Mouse (Mus musculus) right cerebral cortex, adult 2 months (tissue): ENCODE results near the gene Igsf11.
A peak's percentile ranks its signal among the peaks of the same experiment; 100 is the strongest.

ENCODE experiments used
- DNase-seq, 2 experiments: peaks; one replicate each; pipeline ENCODE4 v3.0.0; 2021 to 2022; ENCODE audit warnings: low spot score in 2 of 2

Igsf11 gene

DNA sequence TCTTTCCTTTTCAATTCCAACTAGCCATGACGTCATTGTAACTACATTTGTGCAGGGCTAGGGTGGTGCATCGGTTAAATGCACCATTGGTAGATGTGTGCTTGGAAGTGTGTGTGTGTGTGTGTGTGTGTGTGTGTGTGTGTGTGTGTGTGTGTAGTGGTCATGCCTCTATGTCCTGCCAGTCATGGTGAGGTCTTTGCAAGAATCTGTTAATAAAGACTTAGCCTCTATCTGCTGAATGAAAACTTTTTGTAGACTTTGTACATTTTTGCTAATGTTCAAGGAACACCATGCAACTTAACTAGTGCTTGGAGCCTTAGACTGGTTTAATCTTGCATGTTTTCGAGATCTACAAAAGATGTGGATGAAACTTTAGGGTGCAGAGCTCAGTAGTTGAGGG lies 48.3 kb downstream of the Igsf11 start:
- no peak for DNase-seq

DNA sequence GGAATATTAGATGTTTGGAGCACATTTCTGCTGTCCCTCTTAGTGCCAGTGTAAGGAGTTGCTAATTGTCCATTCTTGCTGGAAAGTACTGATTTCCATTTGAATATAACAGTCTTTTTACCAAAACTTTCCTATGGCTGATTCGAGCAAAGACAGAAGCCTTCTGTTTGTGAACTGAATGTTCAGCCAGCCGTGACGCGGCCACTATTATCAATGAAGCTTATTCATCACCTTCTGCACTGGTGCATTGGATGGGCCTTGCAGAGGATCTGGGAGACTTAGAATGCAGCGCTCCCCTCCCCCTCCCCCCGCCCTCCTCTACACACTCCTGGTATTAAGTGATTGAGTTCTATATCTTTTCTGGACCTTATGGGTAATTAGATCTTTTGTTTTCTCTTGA lies 48.8 kb downstream of the Igsf11 start:
- peak; percentile 39 to 74 for DNase-seq

DNA sequence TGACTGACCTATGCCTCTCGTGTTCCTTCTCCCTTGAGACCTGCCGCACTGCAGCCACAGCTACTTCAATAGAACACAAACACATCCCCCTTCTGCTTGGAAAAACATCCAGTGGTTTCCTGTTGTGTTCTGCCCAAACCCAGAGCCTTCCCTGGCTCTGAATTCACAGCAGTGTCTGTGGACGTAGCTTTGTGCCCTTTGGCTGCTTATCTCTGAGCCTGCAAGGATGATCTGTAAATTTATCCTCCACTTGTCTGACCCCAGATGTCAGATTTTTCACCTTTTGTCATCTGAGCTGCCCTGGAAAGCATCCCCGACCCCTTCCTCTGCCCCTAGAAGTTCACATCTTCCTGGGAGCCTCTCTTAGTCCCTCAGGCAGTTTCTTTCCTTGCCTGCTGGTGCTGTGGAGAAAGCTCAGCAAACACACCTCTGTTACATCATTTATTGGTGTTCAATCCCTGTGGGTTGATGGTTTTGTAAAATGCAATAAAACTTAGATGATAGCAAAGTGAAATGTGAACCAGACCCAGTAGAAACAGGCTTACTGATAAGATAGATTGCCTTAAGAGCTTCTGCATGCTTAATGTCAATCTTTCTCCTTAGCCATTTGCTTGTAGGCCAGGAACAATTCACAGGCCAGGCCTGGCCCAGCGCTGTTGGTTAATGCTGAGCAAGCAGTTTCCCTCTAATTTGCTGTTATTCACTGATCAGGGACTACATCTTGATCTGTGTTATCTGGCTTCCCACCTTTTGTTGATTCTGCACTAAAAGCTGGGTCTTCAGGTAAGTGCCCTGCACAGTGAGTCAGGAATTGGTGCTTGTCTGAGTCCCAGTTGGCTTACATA lies 51.5 kb downstream of the Igsf11 start:
- no peak for DNase-seq

DNA sequence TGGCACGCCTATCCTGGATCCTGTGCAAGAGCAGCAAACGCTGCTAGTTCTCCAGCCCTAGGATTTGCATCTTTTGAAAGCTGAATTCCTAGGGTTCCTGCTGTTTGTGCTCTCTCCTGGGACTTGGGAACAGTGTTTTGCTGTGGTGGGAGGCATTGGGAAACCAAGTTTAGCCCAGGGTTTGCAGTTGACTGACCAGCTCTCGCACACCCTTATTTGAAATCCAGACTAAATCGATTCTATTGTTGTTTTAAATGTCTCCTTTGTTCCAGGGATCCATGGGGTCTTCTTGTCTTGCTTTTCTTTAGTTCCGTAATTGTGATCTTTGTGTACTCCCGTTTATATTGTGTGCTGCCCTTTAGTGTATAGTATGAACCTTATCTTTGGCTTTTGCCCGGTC lies 52.6 kb downstream of the Igsf11 start:
- DNase-seq: no peak

DNA sequence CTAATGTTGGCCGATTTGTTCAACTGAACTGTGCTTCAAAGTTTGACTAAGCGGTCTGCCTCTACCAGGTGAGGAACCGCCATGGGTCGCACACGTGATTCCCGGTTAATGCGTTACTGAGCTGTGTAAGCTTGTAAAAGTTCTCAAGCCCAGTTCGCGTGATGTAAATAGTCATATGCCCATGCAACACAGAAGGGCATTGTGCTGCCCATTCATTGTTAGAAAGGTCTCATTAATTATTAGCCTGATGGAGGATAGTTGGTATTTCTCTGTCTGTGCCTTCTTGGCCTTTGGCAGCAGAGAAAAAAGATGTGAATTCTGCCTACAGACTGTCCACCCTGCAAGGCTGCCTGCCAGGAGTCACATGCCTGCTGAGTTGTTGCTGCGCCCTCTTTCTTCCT lies 53.1 kb downstream of the Igsf11 start:
- no peak for DNase-seq

DNA sequence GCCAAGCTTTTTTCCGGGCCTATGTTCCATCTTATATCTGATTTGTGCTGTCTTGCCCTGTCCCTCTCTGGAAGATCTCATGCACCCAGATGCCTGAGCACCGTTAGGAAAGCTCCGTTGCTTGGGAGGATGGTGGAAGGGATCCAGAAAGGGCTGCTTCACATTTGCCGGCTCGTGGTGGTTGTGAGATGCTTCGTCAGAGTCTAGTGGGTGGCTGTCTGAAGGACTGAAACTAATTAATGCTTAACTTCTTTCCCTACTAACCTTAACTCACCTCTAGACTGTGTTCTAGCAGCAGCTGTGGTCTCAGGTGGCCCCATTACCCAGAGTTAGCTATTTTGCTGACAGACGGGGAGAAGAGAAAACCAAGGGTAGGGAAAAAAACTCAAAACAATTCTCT lies 54.0 kb downstream of the Igsf11 start:
- peak; percentile 73 to 78 for DNase-seq

DNA sequence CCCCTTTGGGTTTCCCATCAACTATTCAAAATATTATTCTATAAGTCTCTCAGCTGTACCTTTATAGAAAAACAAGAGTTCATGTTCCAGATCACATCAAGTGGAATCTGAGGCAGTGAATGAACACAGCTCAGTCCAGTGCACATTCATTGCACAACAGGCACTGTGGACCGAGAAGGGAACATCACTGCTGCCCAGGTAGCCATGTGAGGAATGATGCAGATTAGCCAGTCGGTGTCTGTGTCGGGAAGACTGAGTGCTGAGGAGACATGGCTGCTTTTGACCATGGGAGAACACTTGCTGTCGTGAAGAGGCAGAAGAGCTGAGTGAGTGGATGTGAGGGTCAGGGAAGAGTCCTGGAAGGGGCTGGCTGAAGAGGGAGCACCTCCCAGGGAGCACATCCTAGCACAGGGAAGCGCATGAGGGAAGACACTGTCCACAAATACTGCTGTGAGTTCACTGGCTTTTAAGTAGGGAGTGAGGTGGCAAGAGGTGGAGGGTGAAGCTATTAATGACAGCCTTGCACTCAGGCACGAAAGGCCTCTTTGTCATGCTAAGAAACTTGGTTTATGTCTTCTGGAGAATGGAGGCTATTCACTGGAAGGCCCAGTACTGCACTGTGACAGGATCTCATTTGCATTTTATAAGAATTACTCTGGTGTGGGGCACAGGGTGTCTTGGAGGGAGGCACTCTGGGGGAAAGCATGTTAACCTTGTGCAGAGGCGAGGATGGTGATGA lies 54.8 kb downstream of the Igsf11 start:
- no peak for DNase-seq

DNA sequence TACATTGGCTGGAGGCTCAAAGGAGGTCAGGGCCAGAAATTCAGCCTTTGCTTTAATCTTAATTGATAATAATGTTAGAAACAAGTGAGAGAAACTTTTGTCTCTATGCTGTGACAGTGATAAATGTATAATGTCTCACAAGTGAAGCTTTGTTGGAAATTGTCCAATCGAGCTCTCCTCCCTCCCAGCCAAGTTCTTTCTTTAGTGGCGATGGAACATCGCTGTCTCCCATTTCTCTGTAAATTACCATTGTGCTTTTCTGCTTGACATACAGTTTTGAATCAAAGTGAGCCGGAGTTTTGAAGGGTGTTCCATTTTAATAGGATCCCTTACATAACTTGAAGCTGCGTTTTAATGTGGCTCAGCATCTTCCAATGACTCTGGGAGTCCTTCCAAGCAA lies 56.0 kb downstream of the Igsf11 start:
- DNase-seq: no peak

DNA sequence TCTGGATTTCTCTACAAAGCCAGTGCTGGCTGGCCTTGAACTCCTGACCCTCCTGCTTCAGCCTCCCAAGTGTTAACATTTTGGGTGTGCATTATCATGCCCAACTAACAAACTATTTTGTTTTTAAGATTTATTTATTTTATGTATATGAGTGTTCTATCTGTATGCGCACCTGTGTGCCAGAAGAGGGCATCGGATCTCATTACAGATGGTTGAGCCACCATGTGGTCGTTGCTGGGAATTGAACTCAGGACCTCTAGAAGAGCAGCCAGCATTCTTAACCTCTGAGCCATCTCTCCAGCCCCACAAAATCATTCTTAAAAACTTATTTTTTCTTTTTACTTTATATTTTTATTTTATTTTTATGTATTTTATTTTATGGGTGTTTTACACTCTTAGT lies 60.4 kb downstream of the Igsf11 start:
- no peak for DNase-seq

DNA sequence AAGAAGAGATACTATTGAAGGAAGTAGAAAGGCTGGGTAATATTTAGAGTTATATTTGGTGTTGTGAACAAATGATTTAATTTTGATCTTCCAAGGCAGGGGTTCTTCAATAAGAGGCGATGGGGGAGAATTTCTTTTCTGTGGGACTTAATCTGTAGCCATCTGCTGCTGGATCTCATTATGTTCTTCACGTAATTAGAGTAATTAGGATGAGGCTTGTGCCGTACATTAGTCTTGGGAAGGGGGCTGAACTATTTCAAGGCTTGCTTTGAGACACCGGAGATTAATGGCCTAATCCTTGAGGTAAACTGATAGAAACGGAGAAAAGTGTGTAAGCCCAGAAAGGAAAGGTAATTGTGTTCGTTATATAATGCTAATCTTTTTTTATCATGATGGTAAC lies 61.4 kb downstream of the Igsf11 start:
- no peak for DNase-seq

DNA sequence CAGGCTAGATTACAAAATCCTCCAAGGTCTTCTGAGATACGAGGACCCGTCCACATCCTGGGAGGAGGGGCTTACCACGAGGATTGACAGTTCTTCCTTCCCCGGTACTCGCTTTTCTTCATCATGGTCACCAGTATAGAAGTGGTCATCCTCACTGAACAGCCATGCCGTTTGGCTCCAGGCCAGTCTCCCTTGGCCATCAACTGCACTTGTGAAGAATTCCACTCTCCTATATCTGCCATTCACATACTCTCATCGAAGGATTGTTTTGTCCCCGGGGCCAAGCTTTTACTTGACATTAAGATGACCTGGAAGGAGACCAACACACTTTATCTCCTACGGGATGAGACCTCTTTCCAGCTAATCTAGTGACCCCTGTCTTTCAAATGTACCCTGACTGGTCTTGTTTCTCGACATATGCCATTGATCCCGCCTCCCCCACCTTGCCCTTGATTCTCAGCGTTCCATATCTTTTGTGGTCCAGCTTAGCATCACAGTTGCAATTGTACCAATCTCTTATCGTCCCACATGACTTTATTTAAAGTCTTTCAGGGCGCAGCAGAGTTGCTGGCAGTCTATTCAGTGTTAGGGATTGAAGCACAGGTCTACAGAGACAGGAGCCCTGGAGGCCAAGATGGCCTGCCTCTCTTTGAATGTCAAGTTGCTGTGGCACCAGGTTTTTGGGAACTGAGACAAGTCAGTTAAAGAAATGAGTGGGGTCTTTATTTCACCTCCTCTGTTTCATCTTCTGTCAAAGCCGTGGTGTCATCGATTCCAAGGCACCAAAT lies 62.2 kb downstream of the Igsf11 start:
- DNase-seq: no peak

DNA sequence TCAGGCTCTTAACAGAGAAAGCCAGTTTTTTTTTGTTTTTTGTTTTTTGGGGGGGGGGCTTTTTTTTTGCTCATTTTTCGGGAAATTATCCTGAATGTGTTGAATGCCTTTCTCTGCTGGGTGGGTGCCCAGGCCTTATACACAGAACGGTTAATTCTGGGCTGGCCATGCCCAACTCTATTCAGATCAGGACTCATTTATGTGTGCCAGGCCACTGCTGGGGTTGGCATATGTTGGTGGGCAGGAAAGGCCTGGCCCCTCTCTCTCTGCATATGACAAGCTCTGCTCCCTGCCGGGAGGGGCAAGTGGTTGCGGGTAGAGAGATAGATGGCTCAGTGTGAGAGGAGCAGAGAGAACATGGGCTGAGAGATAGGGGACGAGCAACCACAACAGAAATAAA lies 62.8 kb downstream of the Igsf11 start:
- no peak for DNase-seq

DNA sequence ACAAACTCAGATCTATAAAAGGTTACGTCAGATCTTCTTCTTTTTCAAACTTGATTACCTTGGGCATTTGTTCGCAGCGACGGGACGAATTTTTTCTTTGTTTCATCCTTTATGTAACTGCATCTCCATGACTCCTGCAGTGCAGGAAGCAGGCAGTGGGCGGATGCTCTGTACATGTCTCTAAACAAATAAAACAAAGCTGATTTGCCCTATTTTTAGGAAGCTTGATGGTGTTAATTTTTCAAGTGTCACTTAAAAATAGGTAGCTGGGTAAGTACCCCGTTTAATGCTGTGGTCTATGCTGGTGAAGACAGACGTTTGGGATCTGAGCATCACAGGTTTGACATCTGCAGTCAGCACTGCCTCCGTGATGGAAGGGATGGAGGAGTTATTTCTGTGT lies 66.3 kb downstream of the Igsf11 start:
- peak; percentile 49 to 66 for DNase-seq

DNA sequence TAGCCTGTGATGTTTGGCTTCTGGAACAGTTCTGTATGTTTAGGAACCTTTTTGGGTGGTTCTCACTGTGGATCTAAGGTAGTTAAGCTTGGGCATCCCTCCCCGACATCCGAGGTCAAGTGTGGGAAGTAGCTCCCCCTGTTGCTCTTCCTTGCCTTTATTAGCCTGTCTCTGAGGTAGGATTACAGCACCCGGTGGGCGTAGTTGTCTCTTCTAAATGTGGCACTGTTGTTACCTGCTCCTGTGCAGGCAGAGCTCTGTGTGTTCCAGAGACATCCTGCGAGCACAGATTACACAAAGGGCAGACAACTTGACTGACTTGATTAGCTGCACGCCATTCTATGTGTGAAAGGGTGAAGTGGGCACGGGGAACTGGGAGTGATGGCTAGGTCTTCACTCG lies 68.1 kb downstream of the Igsf11 start:
- no peak for DNase-seq

DNA sequence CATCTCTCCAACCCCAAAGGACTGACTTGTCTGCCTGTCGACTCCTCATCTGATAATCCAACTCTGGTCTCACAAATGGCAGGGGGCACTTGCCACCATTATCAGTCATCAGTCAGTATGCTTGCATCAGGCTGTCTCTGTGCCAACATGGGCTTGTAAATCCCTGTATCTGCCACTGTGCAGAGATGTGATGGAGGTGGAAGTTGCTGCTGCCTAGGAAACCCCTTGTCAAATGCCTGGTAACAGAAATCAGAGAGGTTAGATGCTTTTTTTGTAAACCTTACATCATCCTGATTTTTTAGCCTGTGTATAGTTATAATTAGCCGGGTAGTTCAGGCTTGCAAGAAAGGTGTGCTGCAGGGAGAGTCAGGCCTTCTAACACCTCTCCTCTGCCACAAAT lies 69.4 kb downstream of the Igsf11 start:
- no peak for DNase-seq

DNA sequence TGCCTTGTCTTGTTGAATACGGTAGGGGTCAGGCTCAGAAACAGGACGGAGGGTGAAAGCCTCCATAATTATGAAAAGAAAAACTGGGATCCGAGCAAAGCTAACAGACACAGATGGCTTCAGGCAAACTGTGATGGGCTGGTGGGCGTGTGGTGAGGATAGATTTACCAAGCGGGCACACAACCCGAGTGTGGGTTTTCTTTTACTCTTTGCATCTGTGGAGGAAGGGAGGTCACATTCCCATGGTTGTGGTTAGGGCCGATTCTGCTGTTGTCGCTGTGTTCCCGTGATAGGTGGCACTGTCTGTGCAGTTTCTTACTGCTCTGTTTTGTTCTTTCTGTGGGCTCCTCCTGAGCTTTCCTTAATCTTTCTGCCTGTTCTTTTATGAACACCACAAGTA lies 70.2 kb downstream of the Igsf11 start:
- peak; percentile 68 to 70 for DNase-seq

DNA sequence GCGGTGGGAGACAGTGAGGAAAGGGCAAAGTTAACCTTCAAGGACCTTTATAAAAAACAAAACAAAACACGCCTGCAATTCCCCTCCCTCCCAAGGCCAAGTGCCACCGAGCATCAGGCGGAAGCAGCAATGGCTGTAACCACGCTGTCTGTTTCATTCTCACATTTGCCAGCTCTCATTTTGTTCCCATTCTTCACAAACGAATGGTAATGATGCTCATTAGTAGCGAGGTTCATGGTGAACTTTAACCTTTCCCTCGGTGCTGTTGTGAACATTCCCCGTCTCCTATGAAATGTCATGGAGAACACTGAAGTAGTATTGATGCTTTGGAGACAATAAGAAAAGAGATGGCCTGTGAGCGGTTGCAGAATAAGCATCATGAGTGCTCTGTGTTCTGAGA lies 74.6 kb downstream of the Igsf11 start:
- no peak for DNase-seq

DNA sequence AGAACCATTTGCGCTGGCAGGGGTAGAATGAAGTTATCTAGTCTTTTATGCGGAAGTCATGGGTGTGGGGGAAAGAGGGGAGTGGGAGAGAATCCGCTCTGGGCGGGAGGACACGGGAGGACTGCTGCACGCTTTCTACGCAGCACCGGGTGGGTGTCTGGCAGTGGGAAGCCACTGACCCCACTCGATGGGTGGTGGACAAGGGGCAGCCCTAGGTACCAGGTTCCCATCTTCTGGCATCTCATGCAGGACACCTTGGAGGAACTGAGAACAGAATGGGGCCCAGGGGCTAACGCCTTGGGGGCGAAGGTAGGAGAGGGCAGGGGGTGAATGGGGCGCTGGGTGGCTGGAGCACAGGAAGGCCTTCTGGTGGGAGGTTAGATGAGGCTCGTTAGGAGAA lies 83.7 kb downstream of the Igsf11 start:
- DNase-seq: no peak

DNA sequence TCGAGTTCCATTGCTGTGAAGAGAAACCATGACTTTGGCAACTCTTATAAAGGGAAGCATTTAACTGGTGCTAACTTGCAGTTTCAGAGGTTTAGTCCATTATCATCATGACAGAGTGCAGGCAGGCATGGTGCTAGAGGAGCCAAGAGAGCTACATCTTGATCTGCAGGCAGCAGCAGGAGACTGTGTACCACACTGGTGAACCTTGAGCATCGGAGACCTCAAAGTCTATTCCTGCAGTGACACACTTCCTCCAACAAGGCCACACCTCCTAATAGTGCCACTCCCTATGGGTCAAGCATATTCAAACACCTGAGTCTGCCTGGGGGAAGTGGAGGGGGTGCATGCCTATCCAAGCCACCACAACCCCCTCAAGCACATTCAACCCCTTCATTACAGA lies 86.1 kb downstream of the Igsf11 start:
- no peak for DNase-seq

DNA sequence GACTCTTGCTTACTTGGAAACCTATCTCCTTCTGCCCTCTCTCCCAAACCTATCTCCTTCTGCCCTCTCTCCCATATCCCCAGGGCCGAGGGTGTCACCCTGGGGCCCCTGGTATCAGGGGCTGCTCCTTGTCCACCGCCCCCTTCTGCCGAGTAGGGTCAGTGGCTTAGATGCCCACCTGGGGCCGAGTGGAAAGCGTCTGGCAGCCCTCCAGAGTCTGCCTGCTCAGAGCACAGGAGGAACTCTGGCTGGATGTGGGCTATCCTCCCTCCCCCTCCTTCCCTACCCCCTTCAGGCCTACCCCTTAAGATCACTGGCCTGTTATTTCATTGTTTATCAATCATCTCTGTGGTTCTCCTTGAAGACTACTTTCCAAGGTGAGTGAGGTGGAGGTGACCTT lies 88.1 kb downstream of the Igsf11 start:
- no peak for DNase-seq

DNA sequence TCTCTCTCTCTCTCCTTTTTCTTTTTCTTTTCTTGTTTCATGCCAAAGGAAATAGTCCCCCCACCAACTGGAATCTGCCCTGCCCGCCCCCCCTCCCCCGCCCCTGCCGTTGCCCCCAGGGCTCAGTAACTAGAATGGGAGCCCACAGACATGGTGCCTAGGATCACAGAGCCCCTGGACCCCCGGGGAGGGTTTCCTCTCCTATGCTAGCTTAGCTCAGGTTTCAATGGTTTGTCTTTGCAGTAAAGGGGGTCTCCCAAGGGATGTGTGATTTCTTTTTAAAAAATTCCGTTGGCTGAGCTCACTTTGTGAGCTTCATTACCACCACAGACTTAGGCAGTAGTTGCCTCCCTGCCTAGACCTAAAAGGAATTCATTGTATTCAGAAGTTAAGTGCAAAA lies 89.6 kb downstream of the Igsf11 start:
- no peak for DNase-seq

DNA sequence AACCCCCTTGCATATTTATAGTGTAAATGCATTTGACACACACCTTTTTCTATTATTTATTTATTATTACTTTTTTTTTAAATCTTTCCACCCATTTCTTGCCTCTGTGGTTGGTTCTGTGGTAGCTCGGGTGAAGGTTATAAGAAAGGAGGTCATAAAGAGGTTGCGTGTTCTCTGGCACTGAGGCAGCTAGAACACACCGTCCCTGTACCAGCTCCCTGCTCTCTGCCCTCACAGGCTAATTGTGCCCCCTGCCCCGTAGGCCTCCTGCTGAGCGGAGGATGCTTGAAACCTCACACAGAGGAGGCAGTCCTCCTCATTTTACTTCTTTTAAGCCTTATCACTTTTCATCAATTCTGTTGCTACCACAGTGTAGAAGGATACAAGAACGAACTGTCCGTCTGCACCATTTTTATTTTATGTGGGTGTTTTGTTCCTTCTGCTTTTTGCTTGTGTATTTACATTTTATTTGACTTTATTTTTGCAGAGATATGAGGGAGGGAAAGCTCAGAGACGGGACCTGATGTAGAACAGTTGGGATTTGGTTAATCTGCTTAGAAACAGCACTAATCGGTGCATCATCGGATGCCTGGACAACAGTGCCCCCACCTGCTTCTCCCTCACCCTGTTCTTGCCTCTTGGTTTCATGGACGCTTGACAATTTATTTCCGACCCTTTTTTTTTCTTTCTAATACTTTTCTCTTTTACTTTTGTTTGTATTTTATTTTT lies 90.2 kb downstream of the Igsf11 start:
- DNase-seq: no peak
